Mouse (Mus musculus): ENCODE results near the gene Cep112.

GRCm38 (mm10) chr11:108527725-108528363 is 102.9 kb downstream of the Cep112 start:
- no peak for TF ChIP-seq CTCF (IDR thresholded peaks at IDR 0.05; ENCODE audit: control insufficient read depth, insufficient read depth, low read length)
- no peak for TF ChIP-seq POLR2A (IDR thresholded peaks at IDR 0.05; ENCODE audit: borderline replicate concordance, control insufficient read depth, low read depth, low read length)

Measured in bone marrow, adult 2 months (tissue).